Mouse (Mus musculus): ENCODE measurements at regions not wholly inside any gene's neighbourhood (a gene's known extent, or its start where the extent isn't known, plus 50 kb on each side); places are given as distances from the start of the nearest gene placed in this dataset.

DNA sequence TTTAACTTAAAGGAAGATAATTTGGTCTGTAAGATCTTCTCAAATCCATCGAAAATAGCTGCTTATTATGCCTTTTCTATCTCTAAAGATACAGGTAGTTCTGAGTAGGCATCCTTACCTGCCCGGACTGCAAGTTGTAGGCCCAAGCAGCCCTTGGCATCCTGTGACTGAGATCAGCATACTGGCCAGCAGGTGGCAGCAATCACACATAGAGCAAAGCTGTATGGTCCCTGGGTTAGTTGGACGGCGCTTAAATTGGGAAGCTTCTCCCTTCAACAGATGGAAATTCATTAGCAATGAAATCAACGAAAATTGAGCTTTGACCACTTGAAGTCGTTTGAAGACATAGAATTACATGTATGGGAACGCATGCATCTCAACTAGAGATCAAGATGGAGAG lies 61.0 kb downstream of the Ccng2 start:
- peak; percentile 85 for DNase-seq

DNA sequence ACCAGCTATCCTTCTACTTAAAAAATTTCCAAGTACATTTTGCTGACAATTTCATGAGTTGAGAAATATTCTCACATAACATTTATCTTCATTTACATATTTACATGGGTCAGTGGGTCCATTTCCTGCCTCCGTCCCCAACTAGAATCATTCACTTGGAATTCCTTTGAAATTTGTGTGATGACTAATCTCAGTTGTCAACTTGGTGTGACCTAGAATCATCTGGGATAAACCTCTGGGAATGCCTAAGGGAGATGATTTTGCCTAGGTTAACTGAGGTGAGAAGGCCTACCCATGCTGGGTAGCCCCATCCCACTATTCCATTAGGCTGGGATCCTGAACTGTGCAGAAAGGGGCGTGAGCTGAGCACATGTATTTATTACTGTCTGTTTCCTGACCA lies 63.8 kb downstream of the Ccng2 start:
- DNase-seq = no peak

DNA sequence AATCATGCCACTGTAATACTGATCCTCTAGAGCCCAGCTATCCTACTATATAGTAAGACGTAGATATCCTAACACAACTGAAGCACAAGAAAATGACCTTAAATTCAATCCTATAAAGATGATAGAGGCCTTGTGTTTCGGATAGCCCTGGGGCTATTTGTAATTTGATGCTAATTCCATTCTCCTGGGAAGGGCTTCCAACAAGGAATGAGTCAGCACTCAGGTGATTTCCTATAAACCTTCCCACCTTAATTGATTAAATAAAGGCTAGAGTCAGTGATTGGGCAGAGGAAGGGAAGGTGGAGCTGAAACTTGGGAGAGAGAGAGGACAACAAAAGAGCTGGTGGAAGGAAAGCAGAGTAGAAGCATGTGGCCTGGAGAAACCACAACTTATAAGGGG lies 86.0 kb downstream of the Ccng2 start:
- no peak for DNase-seq
